In the genomic region with DNA sequence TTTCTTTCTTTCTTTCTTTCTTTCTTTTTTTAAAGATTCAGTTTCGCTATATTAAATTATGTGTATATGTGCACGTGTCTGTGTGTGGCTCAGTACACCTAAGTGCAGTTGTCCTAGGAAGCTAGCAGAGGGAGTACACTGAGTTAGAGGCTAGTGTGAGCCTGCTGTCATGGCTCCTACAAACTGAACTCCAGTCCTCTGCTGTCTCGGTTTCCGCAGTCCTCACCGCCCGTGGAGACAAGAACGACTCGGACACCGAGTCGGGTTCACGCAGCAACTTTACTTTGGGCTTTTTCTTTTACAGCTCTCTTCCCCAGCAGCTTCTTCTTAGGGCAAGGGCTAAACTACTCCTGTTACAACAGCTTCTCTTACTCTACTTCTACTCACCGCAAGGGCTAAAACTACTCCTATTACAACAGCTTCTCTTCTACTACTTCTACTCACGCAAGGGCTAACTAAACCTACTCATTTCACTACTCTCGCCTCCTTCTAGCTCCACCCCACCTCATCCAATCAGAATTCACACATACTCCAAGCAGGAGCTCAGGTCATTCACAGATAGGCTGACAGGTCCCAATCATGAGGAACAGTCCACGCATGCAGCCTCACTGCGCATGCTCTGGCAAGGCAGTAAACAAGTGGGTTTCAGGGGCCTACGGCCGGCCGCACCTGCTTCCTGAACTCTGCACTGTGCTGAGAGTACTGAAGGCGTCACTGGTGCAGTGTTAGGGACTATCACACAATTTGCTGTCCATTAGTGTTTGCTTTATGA, we compare ENCODE assay signal across 14 mouse cellular contexts. TPM values are rescaled to one million over a fixed set of nuclear protein-coding genes. Genes with fewer than 3 reads are reported as not detected.
DNase-seq lines count a peak whose midpoint lies in the region; ATAC-seq lines count a peak whose summit lies in the region.
"Had no signal": no experiment of that assay in that cellular context is flagged by ENCODE, and none has a peak within 500 bp of the region (broad histone marks: within the 10 kb centered on the region; RNA-seq: fewer than 3 reads in every experiment).

No protein-coding gene starts in this region.

- no peaks in the 10 kb centered on the region for H3K4me1 ChIP-seq in kidney, embryonic 16.5 days (ENCODE audit: insufficient read depth, low read length)
- H3K4me1 ChIP-seq in kidney, embryonic 14.5 days (ENCODE audit: control insufficient read depth, insufficient read depth, low read length) = no peaks in the 10 kb centered on the region
- H3K4me1 ChIP-seq in intestine, embryonic 16.5 days (ENCODE audit: control insufficient read depth, insufficient read depth, low read length) = 0 out of 2 replicates have a peak, but pooled peaks cover 2% of the 10 kb centered on the region

- no peaks in the 10 kb centered on the region for H3K9me3 ChIP-seq in kidney, embryonic 16.5 days (ENCODE audit: low read length)
- H3K9me3 ChIP-seq in kidney, embryonic 14.5 days (ENCODE audit: control insufficient read depth, low read length) = no peaks in the 10 kb centered on the region
- H3K9me3 ChIP-seq in intestine, embryonic 16.5 days (ENCODE audit: control insufficient read depth, low read length) = no peaks in the 10 kb centered on the region

- H3K9ac ChIP-seq in kidney, embryonic 16.5 days (replicated peaks; ENCODE audit: low read length) = no peak overlapping the region
- H3K9ac ChIP-seq in kidney, embryonic 14.5 days (ENCODE audit: low read depth, low read length) = no peak overlapping the region
- H3K9ac ChIP-seq in intestine, embryonic 16.5 days (ENCODE audit: low read depth, low read length) = 0 out of 2 replicates have a peak overlapping the region, but pooled peaks have one; percentile 28
- H3K9ac ChIP-seq: forebrain, postnatal 0 days had no signal

- peak; percentile 72 to 81 for DNase-seq in thymus, adult 18-20 months
- no peak for DNase-seq in gastrocnemius, postnatal 10 days
- no peak for DNase-seq in kidney, adult 9 months
- no peak for DNase-seq in heart, postnatal 25 days (ENCODE audit: low spot score)
- DNase-seq: forebrain, postnatal 0 days had no signal

- intact Hi-C loops in heart, postnatal 25 days (cut with DNase I) = no loop called here

- ATAC-seq in kidney, embryonic 16.5 days (ENCODE audit: low FRiP score, low TSS enrichment) = peak; percentile 27; the same call in 1 of the 2 replicates
- no peak for ATAC-seq in kidney, embryonic 14.5 days (ENCODE audit: low FRiP score, low TSS enrichment)
- peak; percentile 96 for ATAC-seq in intestine, embryonic 16.5 days
- ATAC-seq in megakaryocyte-erythroid progenitor cell, adult 5-6 weeks (replicated peaks; ENCODE audit: low FRiP score, low TSS enrichment, poor library complexity, severe bottlenecking) = peak; percentile 84
- ATAC-seq: forebrain, postnatal 0 days; midbrain, embryonic 16.5 days had no signal

- no peaks in the 10 kb centered on the region for H3K36me3 ChIP-seq in kidney, embryonic 16.5 days (ENCODE audit: insufficient read depth, low read length)
- H3K36me3 ChIP-seq in kidney, embryonic 14.5 days (ENCODE audit: control insufficient read depth, insufficient read depth, low read length) = no peaks in the 10 kb centered on the region
- H3K36me3 ChIP-seq in intestine, embryonic 16.5 days (ENCODE audit: control insufficient read depth, insufficient read depth, low read length) = no peaks in the 10 kb centered on the region
- H3K36me3 ChIP-seq: hindbrain, embryonic 10.5 days had no signal

- no peak overlapping the region for H3K27ac ChIP-seq in kidney, embryonic 16.5 days (ENCODE audit: low read length)
- H3K27ac ChIP-seq in kidney, embryonic 14.5 days (ENCODE audit: low read depth, low read length) = no peak overlapping the region
- peak overlapping the region; percentile 65 for H3K27ac ChIP-seq in intestine, embryonic 16.5 days (ENCODE audit: low read length)
- H3K27ac ChIP-seq: hindbrain, embryonic 10.5 days had no signal

- H3K27me3 ChIP-seq in kidney, embryonic 16.5 days (ENCODE audit: insufficient read depth, low read length) = no peaks in the 10 kb centered on the region
- no peaks in the 10 kb centered on the region for H3K27me3 ChIP-seq in kidney, embryonic 14.5 days (ENCODE audit: control insufficient read depth, insufficient read depth, low read length)
- no peaks in the 10 kb centered on the region for H3K27me3 ChIP-seq in intestine, embryonic 16.5 days (replicated peaks; ENCODE audit: control insufficient read depth, insufficient read depth, low read length)

- 61% methylated on average over 20 of the region's 20 CpGs for WGBS in kidney, embryonic 16.5 days
- 69% methylated on average over 20 of the region's 20 CpGs for WGBS in kidney, embryonic 14.5 days
- 72% methylated on average over 20 of the region's 20 CpGs for WGBS in intestine, embryonic 16.5 days

- H3K4me3 ChIP-seq in kidney, embryonic 16.5 days (ENCODE audit: low read length) = no peak overlapping the region
- H3K4me3 ChIP-seq in kidney, embryonic 14.5 days (ENCODE audit: low read length) = no peak overlapping the region
- H3K4me3 ChIP-seq in intestine, embryonic 16.5 days (ENCODE audit: low read length) = no peak overlapping the region
- H3K4me3 ChIP-seq: hindbrain, embryonic 10.5 days had no signal

- H3K4me2 ChIP-seq in kidney, embryonic 16.5 days (replicated peaks; ENCODE audit: low read depth, low read length) = no peak overlapping the region
- no peak overlapping the region for H3K4me2 ChIP-seq in kidney, embryonic 14.5 days (replicated peaks; ENCODE audit: low read depth, low read length)
- peak overlapping the region; percentile 26 for H3K4me2 ChIP-seq in intestine, embryonic 16.5 days (ENCODE audit: low read depth, low read length)

RNA-seq across cellular contexts. Expression of a gene that starts 14.7 kb away (rescaled TPM):
- polyA plus RNA-seq in kidney, embryonic 16.5 days (2015; fragmentation: Nextera tagmentation; extraction: Ambion mirVana) = 0.26 and 0.39 TPM in 2 replicates
- polyA plus RNA-seq in kidney, embryonic 14.5 days (2014; fragmentation: Nextera tagmentation; extraction: Ambion mirVana) = 0.09 and 0.26 TPM in 2 replicates
- polyA plus RNA-seq in intestine, embryonic 16.5 days (2015; fragmentation: Nextera tagmentation; extraction: Ambion mirVana) = 0.23 and 0.54 TPM in 2 replicates
- not detected in 2 replicates for total RNA-seq in megakaryocyte-erythroid progenitor cell, adult 5-6 weeks (2014; fragmentation: Nextera tagmentation)
- total RNA-seq in megakaryocyte-erythroid progenitor cell, adult 5-6 weeks (2017) = not detected in 2 replicates
- under 1 TPM in 1 of 2 experiments, not detected in 1; 0.11 TPM for total RNA-seq in gastrocnemius, postnatal 10 days (2021)
- total RNA-seq in heart, postnatal 25 days (2021) = not detected
- total RNA-seq: adrenal gland, adult 18-20 months; forebrain, postnatal 0 days; layer of hippocampus, postnatal 10 days had no signal
- polyA plus RNA-seq: C2C12 had no signal

Comparison
In these comparisons a context has a peak if more than half of its experiments do, and no peak if none do; other contexts are left out.
1. DNase-seq: peak in thymus, adult 18-20 months (2 of 2); none in gastrocnemius, postnatal 10 days (single experiment), kidney, adult 9 months (single experiment) and heart, postnatal 25 days (single experiment).